Mouse (Mus musculus): ENCODE results near the gene Phactr2. TPM values are rescaled to one million over a fixed set of nuclear protein-coding genes. Genes with fewer than 3 reads are reported as not detected.

The Phactr2 gene
- polyA plus RNA-seq, 1 experiment from 2014 or later: 10.7 TPM

DNA sequence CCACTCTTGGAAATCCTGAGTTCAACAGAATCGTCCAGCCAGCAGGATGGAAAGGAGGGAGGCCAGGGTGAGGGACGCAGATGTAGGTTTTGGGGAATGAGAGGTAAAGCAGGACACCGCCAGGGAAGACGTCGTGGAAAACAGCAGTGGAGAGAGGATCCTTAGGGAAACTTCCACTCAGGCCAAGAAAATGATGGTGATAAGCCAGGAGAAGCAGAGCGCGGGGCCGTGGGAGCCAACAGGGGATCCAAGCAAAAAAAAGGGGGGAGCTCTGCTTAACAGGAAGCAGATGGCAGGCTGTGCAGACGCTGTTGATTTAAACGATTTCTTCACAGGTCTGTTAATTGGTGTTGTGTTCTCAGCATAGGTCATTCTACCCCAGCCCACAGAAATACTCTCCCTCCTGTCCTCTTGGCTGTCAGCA is 301.4 kb downstream of the Phactr2 start:
- Histone ChIP-seq H3K27ac (peak overlapping the region; percentile 59), H3K4me3 (no peak overlapping the region), H3K9me3 (no peaks in the 10 kb centered on the region), H3K36me3 (peaks cover 24% of the 10 kb centered on the region), H3K4me1 (replicated peaks) (peaks cover 17% of the 10 kb centered on the region), H3K27me3 (ENCODE audit: insufficient read depth, poor library complexity, severe bottlenecking) (no peaks in the 10 kb centered on the region)
- WGBS: 68% methylated on average over 10 of the region's 10 CpGs
- DNase-seq (ENCODE audit: low spot score): no peak

DNA sequence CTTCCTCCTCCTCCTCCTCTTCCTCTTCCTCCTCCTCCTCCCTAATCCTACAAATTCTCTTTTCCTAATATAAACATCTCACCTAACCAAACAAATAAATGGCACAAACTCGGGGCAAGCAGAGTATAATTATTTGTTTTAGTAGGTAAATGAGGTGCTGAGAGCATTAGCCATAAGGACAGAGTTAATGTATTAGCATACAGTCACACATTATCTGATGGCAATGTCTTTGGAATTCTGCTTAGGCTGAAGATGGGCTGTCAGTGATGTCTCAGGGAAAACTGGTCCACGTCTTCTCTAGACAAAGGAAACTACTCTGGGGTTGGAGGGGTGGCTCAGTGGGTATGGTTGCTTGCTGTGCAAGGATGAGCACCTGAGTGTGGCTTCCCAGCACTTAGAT is 302.8 kb downstream of the Phactr2 start:
- Histone ChIP-seq H3K9me3 (no peaks in the 10 kb centered on the region), H3K36me3 (peaks cover 10% of the 10 kb centered on the region), H3K27me3 (ENCODE audit: insufficient read depth, poor library complexity, severe bottlenecking) (no peaks in the 10 kb centered on the region), H3K27ac (peak overlapping the region; percentile 6; the same call in 1 of the 2 replicates), H3K4me3 (no peak overlapping the region), H3K4me1 (replicated peaks) (peaks cover 17% of the 10 kb centered on the region)
- 64% methylated on average over 2 of the region's 2 CpGs for WGBS
- DNase-seq (ENCODE audit: low spot score): no peak

DNA sequence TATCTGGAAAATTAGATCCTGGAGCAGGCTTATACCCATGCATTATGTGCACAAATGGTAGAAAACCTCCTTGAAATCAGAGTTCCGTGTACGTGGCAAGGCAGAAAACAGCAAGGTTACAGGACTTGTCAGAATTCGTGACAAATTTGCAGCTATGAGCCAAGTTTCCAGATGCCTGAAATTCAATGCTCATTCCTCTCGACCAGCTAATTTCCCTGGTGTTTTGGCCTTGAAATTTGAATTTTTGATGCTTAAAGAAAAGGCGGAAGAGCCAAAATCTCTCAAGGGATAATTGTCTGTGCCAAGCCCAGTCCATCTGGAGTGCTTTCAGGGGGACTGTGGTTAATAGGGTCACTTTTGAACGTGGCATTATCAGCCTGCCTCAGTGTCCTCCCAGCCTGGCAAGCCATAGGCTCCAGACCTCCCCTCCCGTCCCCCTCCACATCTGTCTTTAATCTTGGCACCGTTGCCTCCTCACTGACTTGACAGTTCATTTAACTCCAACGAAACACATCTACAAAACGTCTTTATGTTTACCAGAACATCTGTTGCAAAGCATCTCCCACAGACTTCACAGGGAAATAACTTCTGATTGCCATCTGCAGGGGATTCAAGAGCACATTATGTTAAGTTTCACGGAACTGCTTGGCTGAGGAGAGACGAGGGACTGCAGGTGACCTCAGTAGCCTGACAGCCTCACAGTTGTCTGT is 303.3 kb downstream of the Phactr2 start:
- H3K27ac ChIP-seq: peak overlapping the region; percentile 6; the same call in 1 of the 2 replicates
- no peaks in the 10 kb centered on the region for H3K9me3 ChIP-seq
- H3K4me3 ChIP-seq: no peak overlapping the region
- peaks cover 4% of the 10 kb centered on the region for H3K36me3 ChIP-seq
- peaks cover 17% of the 10 kb centered on the region for H3K4me1 ChIP-seq (replicated peaks)
- 55% methylated on average over 12 of the region's 12 CpGs for WGBS
- H3K27me3 ChIP-seq (ENCODE audit: insufficient read depth, poor library complexity, severe bottlenecking): no peaks in the 10 kb centered on the region
- DNase-seq (ENCODE audit: low spot score): peak; percentile 28

DNA sequence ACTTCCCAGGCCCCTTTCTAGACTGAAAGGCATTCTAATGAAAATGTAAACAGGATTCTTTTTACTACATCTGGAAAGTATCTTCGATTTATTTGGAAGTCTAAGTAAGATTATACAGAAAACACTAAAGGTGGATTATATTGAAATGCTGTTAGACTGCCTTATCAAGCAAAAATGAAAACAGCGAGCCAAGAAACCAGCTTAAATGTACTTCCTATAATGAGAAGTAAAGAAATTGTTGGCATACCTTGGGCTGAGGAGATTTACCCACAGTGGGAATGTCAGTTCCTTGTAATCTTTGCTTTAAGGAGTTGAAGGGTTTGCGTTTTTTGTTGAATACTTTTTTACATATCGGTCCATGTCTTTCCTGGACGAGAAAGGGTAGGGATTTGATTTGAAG is 305.8 kb downstream of the Phactr2 start:
- Histone ChIP-seq H3K4me1 (replicated peaks) (peaks cover 17% of the 10 kb centered on the region), H3K9me3 (0 out of 2 replicates have a peak, but pooled peaks cover 4% of the 10 kb centered on the region), H3K4me3 (no peak overlapping the region), H3K36me3 (no peaks in the 10 kb centered on the region), H3K27me3 (ENCODE audit: insufficient read depth, poor library complexity, severe bottlenecking) (no peaks in the 10 kb centered on the region), H3K27ac (no peak overlapping the region)
- DNase-seq (ENCODE audit: low spot score): no peak
- WGBS: 89% methylated on average over 5 of the region's 5 CpGs

DNA sequence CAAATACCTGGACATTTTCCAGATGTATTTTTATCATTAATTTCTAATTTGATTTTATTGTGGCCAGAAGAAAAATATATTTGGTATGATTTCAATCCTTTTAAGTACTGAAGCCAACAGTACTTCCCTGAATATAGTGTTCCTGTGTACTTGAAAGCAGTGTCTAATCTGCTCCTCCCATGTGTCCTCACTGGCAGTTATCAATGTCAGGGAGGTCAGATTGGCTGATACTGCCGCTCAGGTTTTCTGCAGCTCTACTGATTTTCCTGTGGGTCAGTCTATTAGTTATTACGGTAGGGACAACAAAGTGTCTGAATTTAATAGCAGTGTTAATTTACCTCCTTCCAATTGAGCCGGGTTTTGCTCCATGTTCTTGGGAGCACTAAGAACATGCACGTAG is 312.2 kb downstream of the Phactr2 start:
- 87% methylated on average over 4 of the region's 4 CpGs for WGBS
- no peak overlapping the region for H3K4me3 ChIP-seq
- H3K4me1 ChIP-seq (replicated peaks): no peaks in the 10 kb centered on the region
- H3K36me3 ChIP-seq: no peaks in the 10 kb centered on the region
- no peaks in the 10 kb centered on the region for H3K27me3 ChIP-seq (ENCODE audit: insufficient read depth, poor library complexity, severe bottlenecking)
- H3K9me3 ChIP-seq: peaks cover 7% of the 10 kb centered on the region; the same call in 1 of the 2 replicates
- H3K27ac ChIP-seq: no peak overlapping the region
- no peak for DNase-seq (ENCODE audit: low spot score)

DNA sequence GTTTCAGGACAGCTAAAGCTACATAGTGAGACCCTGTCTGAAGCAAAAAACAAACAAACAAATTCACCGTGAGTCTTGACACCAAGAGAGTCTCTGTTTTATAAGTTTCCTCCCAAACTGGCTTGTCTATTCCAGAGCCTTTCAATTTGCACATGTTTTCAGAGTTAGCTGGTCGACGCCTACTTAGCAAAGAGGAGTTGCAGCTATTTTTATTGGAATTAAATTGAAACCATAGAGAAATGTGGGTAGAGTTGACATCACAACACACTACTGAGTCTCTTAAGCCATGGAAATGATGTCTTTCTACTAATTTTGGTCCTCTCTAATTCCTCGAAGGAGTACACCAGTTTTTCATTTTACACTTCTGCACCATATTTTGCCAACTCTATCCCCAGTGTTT is 313.3 kb downstream of the Phactr2 start:
- Histone ChIP-seq H3K36me3 (no peaks in the 10 kb centered on the region), H3K4me1 (replicated peaks) (no peaks in the 10 kb centered on the region), H3K4me3 (no peak overlapping the region), H3K9me3 (peaks cover 7% of the 10 kb centered on the region; the same call in 1 of the 2 replicates), H3K27ac (no peak overlapping the region), H3K27me3 (ENCODE audit: insufficient read depth, poor library complexity, severe bottlenecking) (no peaks in the 10 kb centered on the region)
- 93% methylated on average over 4 of the region's 4 CpGs for WGBS
- no peak for DNase-seq (ENCODE audit: low spot score)

Other genes with a start within 250 kb of the Phactr2 start
- 20.4 and 23.4 TPM in 2 replicates for gene Fuca2, start 25.1 kb upstream of the Phactr2 start, polyA plus RNA-seq (2016; fragmentation: Nextera tagmentation; extraction: Ambion mirVana)
- 4.2 and 5.3 TPM in 2 replicates for gene Adat2, start 78.5 kb upstream of the Phactr2 start, polyA plus RNA-seq (2016; fragmentation: Nextera tagmentation; extraction: Ambion mirVana)
- 15.6 and 19.6 TPM in 2 replicates for gene Pex3, start 78.7 kb upstream of the Phactr2 start, polyA plus RNA-seq (2016; fragmentation: Nextera tagmentation; extraction: Ambion mirVana)